Mouse (Mus musculus) ovary, postnatal 10 days (tissue): ENCODE results near the gene Oit3.
"Not testable (repeated sequence)": the region's sequence is repeated elsewhere in the genome, so short reads cannot be mapped to it uniquely, and the experiment has no call there.

Experiments
- DNase-seq: peaks from one replicate; pipeline ENCODE4 v3.0.0; 2022; ENCODE audit warnings: low spot score

The Oit3 gene

GRCm38 (mm10) chr10:59429448-59430135, 12.0 kb downstream of the Oit3 start:
- no peak for DNase-seq

- DNase-seq, result no peak
These were observed 15.2 kb downstream of the Oit3 start for GRCm38 (mm10) chr10:59426371-59426770.

- no peak for DNase-seq
These were observed 16.2 kb downstream of the Oit3 start for GRCm38 (mm10) chr10:59425369-59425768.

- no peak for DNase-seq
These were observed 17.1 kb downstream of the Oit3 start for GRCm38 (mm10) chr10:59424453-59424852.

- DNase-seq, result no peak
These were observed 22.1 kb downstream of the Oit3 start for GRCm38 (mm10) chr10:59419516-59419915.

- DNase-seq, result no peak
These were observed 25.0 kb downstream of the Oit3 start for GRCm38 (mm10) chr10:59416623-59417022.

- no peak for DNase-seq
These were observed 27.9 kb downstream of the Oit3 start for GRCm38 (mm10) chr10:59413711-59414110.

GRCm38 (mm10) chr10:59410264-59410663, 31.3 kb downstream of the Oit3 start:
- no peak for DNase-seq

GRCm38 (mm10) chr10:59408499-59408898, 33.1 kb downstream of the Oit3 start:
- DNase-seq, result no peak

- DNase-seq, result no peak
These were observed 37.8 kb downstream of the Oit3 start for GRCm38 (mm10) chr10:59403793-59404149.

GRCm38 (mm10) chr10:59402899-59403792, 38.4 kb downstream of the Oit3 start, which contains the start of gene Pla2g12b:
Gene Pla2g12b (plus strand): TSS chr10:59403660.
- DNase-seq, result no peak

- DNase-seq, result not testable (repeated sequence)
These were observed 46.1 kb downstream of the Oit3 start, which contains the start of gene Gm10273 for GRCm38 (mm10) chr10:59395461-59395860. Gene Gm10273 (plus strand): TSS chr10:59395632.

- DNase-seq, result no peak
These were observed 49.7 kb downstream of the Oit3 start for GRCm38 (mm10) chr10:59391907-59392306.

- no peak for DNase-seq
These were observed 51.9 kb downstream of the Oit3 start for GRCm38 (mm10) chr10:59389652-59390051.

- DNase-seq, result no peak
These were observed 54.6 kb downstream of the Oit3 start for GRCm38 (mm10) chr10:59386951-59387350.

- DNase-seq, result not testable (repeated sequence)
These were observed 60.0 kb downstream of the Oit3 start for GRCm38 (mm10) chr10:59381563-59381962.

- DNase-seq, result no peak
These were observed 61.2 kb downstream of the Oit3 start for GRCm38 (mm10) chr10:59380411-59380821.

GRCm38 (mm10) chr10:59379927-59380326, 61.7 kb downstream of the Oit3 start:
- no peak for DNase-seq

GRCm38 (mm10) chr10:59378728-59379127, 62.9 kb downstream of the Oit3 start:
- DNase-seq, result no peak

- DNase-seq, result no peak
These were observed 63.7 kb downstream of the Oit3 start for GRCm38 (mm10) chr10:59377906-59378305.
